Mouse (Mus musculus) intestine, embryonic 16.5 days (tissue): ENCODE results near the gene Hikeshi. TPM values are rescaled to one million over a fixed set of nuclear protein-coding genes. Genes with fewer than 3 reads are reported as not detected.

ENCODE experiments used
- ATAC-seq: fragments of 200-750 bp; cut with Nextera tagmentation; 2 replicates; pipeline ENCODE4 v1.8.0; 2017; ENCODE audit warnings: moderate TSS enrichment, moderate library complexity
- H3K27ac ChIP-seq: fragments of 300-500 bp; sonication (generic); 2 replicates; pipeline ENCODE4 v1.5.1; 2014; ENCODE audit warnings: mild to moderate bottlenecking, low read length
- H3K27me3 ChIP-seq: fragments of 300-500 bp; sonication (generic); replicated peaks from 2 replicates; pipeline ENCODE4 v1.6.1; 2014; ENCODE audit warnings: low read length, control low read depth, mixed read lengths; ENCODE audit not compliant: control insufficient read depth, insufficient read depth
- H3K36me3 ChIP-seq: fragments of 300-500 bp; sonication (generic); 2 replicates; pipeline ENCODE4 v1.6.1; 2014; ENCODE audit warnings: low read length, control low read depth; ENCODE audit not compliant: control insufficient read depth, insufficient read depth
- H3K4me1 ChIP-seq: fragments of 300-500 bp; sonication (generic); 2 replicates; pipeline ENCODE4 v1.6.1; 2014; ENCODE audit warnings: low read length, control low read depth, mixed read lengths; ENCODE audit not compliant: control insufficient read depth, insufficient read depth
- H3K4me2 ChIP-seq: fragments of 300-500 bp; sonication (generic); 2 replicates; pipeline ENCODE4 v1.6.1; 2014; ENCODE audit warnings: low read depth, low read length, control low read depth
- H3K4me3 ChIP-seq: fragments of 300-500 bp; sonication (generic); 2 replicates; pipeline ENCODE4 v1.5.1; 2014; ENCODE audit warnings: mild to moderate bottlenecking, low read length
- H3K9ac ChIP-seq: fragments of 300-500 bp; sonication (generic); 2 replicates; pipeline ENCODE4 v1.6.1; 2014; ENCODE audit warnings: low read depth, low read length
- H3K9me3 ChIP-seq: fragments of 300-500 bp; sonication (generic); 2 replicates; pipeline ENCODE4 v1.6.1; 2016; ENCODE audit warnings: low read length, control low read depth; ENCODE audit not compliant: control insufficient read depth
- WGBS: fragments of 180-500 bp; shearing (Covaris S2); extraction: QIAGEN DNeasy Blood & Tissue Kit; methylation state at CpG from one replicate; pipeline ENCODE4 v1.1.7; 2014; 5-methylcytosine and 5-hydroxymethylcytosine counted together
- polyA plus RNA-seq: library from polyadenylated mRNA; unstranded; fragments of >200 nt; fragmentation: Nextera tagmentation; extraction: Ambion mirVana; gene quantifications from 2 replicates; pipeline ENCODE4 v1.2.1, GENCODE M21; 2015

Gene Hikeshi
- polyA plus RNA-seq, 1 experiment from 2014 or later, result 134 TPM

- H3K4me3 ChIP-seq, result no peak overlapping the region
- no peaks in the 10 kb centered on the region for H3K27me3 ChIP-seq
- no peaks in the 10 kb centered on the region for H3K9me3 ChIP-seq
- no peak for ATAC-seq
- 0 out of 2 replicates have a peak, but pooled peaks cover 2% of the 10 kb centered on the region for H3K36me3 ChIP-seq
- H3K9ac ChIP-seq, result no peak overlapping the region
- H3K27ac ChIP-seq, result no peak overlapping the region
- no peaks in the 10 kb centered on the region for H3K4me1 ChIP-seq
- 96% methylated on average over 15 of the region's 15 CpGs for WGBS
- H3K4me2 ChIP-seq, result no peak overlapping the region
Measured at GRCm38 (mm10) chr7:89923441-89924180, 17.4 kb downstream of the Hikeshi start.

GRCm38 (mm10) chr7:89917776-89918175, 23.2 kb downstream of the Hikeshi start:
- WGBS, result 93% methylated on average over 4 of the region's 4 CpGs
- H3K36me3 ChIP-seq, result 0 out of 2 replicates have a peak, but pooled peaks cover 7% of the 10 kb centered on the region
- no peaks in the 10 kb centered on the region for H3K4me1 ChIP-seq
- no peak overlapping the region for H3K9ac ChIP-seq
- no peak overlapping the region for H3K4me3 ChIP-seq
- no peak overlapping the region for H3K4me2 ChIP-seq
- H3K27me3 ChIP-seq, result no peaks in the 10 kb centered on the region
- H3K9me3 ChIP-seq, result no peaks in the 10 kb centered on the region
- ATAC-seq, result no peak
- no peak overlapping the region for H3K27ac ChIP-seq

DNA sequence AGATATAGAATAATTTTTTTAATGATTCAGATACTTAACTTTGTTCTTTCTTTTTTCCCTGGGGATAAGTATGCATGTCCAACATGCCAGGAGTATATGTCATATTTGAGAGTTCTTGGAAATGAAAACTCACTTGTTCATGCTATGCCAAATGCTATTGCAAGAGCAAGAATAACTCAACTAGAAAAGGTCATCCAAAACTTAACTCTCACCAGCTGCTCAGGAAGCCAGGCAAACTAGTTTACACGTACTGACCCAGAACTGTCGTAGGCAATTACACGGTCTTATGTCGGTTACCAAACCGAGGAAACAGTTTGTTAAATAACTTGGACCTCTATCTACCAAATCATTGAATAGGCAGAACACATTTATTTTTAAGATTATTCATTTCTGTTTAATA, 24.3 kb downstream of the Hikeshi start:
- H3K27me3 ChIP-seq, result no peaks in the 10 kb centered on the region
- no peaks in the 10 kb centered on the region for H3K4me1 ChIP-seq
- H3K9ac ChIP-seq, result no peak overlapping the region
- no peak overlapping the region for H3K4me2 ChIP-seq
- no peak overlapping the region for H3K27ac ChIP-seq
- 90% methylated on average over 5 of the region's 5 CpGs for WGBS
- no peaks in the 10 kb centered on the region for H3K9me3 ChIP-seq
- H3K36me3 ChIP-seq, result 0 out of 2 replicates have a peak, but pooled peaks cover 7% of the 10 kb centered on the region
- no peak for ATAC-seq
- no peak overlapping the region for H3K4me3 ChIP-seq

DNA sequence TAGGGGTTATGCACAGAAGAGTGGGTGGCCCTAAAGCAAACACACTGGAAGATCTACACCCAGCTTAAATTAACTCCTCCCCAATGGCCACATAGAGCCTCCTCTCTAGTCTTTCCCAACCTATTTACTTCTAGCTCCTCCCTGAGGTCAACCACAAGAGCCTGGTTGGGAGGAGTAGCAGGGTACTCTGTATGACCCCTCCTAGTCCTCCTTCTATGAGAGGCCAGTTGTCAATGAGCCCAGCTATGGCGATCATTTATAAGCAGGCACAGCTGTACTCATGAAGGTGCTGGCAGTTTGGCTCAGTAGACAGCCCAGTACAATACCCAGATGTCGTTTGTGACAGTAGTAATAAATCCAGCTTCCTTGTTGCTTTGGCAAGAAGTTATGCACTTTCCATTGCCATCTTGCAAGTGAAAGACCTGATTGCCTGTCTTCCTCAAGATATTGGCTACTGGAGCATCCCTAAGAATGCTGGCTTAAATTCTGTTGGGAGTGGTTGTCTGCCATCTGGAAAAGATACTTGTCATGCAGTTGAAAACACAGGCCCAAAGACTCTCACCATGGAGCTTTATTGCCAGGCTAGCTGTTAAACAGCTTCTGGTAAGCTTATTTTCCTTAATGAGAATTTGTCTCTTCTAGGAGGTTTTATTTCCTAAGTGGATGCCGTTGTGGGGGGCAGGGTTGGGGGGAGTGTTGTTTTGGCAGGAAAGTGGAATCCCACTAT, 27.4 kb downstream of the Hikeshi start:
- Histone ChIP-seq H3K27me3 (no peaks in the 10 kb centered on the region), H3K27ac (no peak overlapping the region), H3K4me1 (no peaks in the 10 kb centered on the region), H3K36me3 (0 out of 2 replicates have a peak, but pooled peaks cover 5% of the 10 kb centered on the region), H3K9me3 (no peaks in the 10 kb centered on the region), H3K4me2 (no peak overlapping the region), H3K9ac (no peak overlapping the region), H3K4me3 (no peak overlapping the region)
- ATAC-seq, result peak; percentile 53
- WGBS, result 70% methylated on average over 3 of the region's 3 CpGs

DNA sequence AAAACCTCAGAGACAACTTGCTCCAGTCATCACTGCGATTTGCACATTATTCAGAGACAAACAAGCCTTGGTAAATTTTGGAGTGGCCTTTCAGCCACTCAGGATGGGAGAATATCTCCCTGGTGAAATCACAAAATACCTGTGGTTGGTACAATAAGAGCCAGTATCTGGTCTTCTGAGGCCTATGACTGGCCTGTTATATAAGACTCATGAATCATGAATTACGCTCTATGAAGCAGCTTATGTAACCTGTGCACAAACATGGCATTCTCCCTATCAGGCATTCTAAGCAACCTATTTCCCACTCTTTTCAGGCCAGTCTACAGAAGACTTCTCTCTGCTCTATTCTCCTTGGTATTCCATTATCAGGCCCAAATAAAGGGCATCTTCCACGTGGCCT, 28.6 kb downstream of the Hikeshi start:
- no peak overlapping the region for H3K27ac ChIP-seq
- H3K36me3 ChIP-seq, result no peaks in the 10 kb centered on the region
- WGBS, result 83% methylated on average over 3 of the region's 3 CpGs
- H3K4me1 ChIP-seq, result no peaks in the 10 kb centered on the region
- no peak for ATAC-seq
- H3K9me3 ChIP-seq, result no peaks in the 10 kb centered on the region
- H3K4me3 ChIP-seq, result no peak overlapping the region
- no peak overlapping the region for H3K4me2 ChIP-seq
- H3K27me3 ChIP-seq, result no peaks in the 10 kb centered on the region
- no peak overlapping the region for H3K9ac ChIP-seq

DNA sequence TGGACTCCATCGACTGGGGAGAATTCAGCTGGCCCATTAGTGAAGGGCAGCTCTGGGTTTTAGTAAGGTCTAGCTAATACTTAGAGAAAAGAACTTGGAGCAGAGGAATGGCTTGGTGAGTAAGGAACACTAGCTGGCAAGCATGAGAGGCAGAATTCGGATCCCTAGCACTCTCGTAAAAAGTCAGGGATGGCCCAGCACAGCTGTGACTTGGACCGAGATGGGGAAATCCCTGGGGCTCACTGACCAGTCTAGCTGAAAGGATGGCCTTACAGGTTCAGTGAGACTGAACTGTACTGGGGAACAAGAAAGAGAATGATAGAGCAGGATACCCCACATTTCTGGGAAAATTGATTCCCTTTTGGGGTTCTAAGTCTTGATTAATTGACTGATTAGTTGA, 31.3 kb downstream of the Hikeshi start:
- no peaks in the 10 kb centered on the region for H3K36me3 ChIP-seq
- H3K4me2 ChIP-seq, result no peak overlapping the region
- H3K4me1 ChIP-seq, result no peaks in the 10 kb centered on the region
- no peak overlapping the region for H3K27ac ChIP-seq
- 75% methylated on average over 4 of the region's 4 CpGs for WGBS
- H3K9me3 ChIP-seq, result no peaks in the 10 kb centered on the region
- H3K27me3 ChIP-seq, result no peaks in the 10 kb centered on the region
- no peak overlapping the region for H3K9ac ChIP-seq
- ATAC-seq, result no peak
- H3K4me3 ChIP-seq, result no peak overlapping the region

DNA sequence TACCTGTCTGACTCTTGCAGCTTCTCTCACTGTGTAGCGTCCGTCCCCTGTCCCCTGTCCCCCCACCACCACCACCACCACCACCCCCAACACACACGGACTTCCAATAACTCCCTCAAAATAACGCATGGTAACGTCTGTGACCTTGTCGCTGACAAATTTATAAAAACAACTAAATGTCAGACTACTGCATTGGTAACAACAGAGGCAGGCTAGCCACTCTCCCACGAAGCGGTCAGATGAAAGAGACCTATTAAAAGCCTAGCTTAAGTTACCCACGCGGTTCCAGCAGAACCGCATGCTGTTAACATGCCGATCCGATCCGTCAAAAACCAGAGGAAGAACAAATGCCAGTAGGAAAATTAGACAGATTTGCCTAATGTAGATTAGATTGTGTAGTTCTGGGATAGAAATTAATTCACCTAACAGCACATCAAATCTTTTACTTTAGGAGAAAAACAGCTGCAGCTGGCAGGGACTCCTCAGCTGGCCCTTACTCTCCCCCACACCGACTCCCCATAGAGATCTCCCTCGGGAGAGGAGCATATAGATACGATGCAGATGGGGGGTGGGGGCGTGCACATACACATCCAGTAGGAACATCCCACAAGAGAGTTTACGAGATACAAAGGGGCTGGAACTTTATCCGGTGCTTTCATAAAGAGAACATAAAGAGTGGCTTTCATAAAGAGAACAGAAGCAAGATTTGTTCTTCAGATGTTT, 31.9 kb downstream of the Hikeshi start:
- Histone ChIP-seq H3K4me2 (no peak overlapping the region), H3K36me3 (no peaks in the 10 kb centered on the region), H3K4me1 (no peaks in the 10 kb centered on the region), H3K9me3 (no peaks in the 10 kb centered on the region), H3K27ac (no peak overlapping the region), H3K4me3 (no peak overlapping the region), H3K27me3 (no peaks in the 10 kb centered on the region), H3K9ac (no peak overlapping the region)
- WGBS, result 77% methylated on average over 20 of the region's 20 CpGs
- no peak for ATAC-seq

GRCm38 (mm10) chr7:89908421-89908820, 32.6 kb downstream of the Hikeshi start:
- Histone ChIP-seq H3K4me3 (no peak overlapping the region), H3K27ac (no peak overlapping the region), H3K9ac (no peak overlapping the region), H3K9me3 (no peaks in the 10 kb centered on the region), H3K36me3 (no peaks in the 10 kb centered on the region), H3K27me3 (no peaks in the 10 kb centered on the region), H3K4me1 (no peaks in the 10 kb centered on the region), H3K4me2 (no peak overlapping the region)
- WGBS, result 56% methylated on average over 7 of the region's 7 CpGs
- no peak for ATAC-seq

DNA sequence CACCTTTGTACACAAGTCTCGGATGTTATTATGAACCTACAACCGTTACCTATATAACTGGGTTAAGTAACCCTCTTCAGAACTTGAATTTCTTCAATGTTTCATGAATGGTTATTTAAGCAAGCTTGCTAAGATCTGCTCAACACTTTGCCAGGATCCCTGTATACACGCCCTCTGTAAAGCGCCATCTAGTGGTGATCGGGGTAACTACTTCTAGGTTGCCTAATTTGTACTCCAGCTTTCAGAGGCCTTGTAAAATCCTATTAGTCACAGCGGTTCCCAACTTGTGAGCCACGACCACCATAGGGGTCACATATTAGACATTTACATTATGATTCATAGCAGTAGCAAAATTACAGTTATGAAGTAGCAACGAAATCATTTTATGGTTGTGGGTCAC, 33.1 kb downstream of the Hikeshi start:
- Histone ChIP-seq H3K4me2 (no peak overlapping the region), H3K9me3 (no peaks in the 10 kb centered on the region), H3K9ac (no peak overlapping the region), H3K27me3 (no peaks in the 10 kb centered on the region), H3K27ac (no peak overlapping the region), H3K36me3 (no peaks in the 10 kb centered on the region), H3K4me1 (no peaks in the 10 kb centered on the region), H3K4me3 (no peak overlapping the region)
- peak; percentile 52; the same call in 1 of the 2 replicates for ATAC-seq
- WGBS, result 27% methylated on average over 8 of the region's 8 CpGs
